Mouse (Mus musculus) kidney, adult 2 months (tissue): ENCODE data around the gene Slc6a9.

ENCODE experiments used
- CTCF ChIP-seq: fragments of 200-500 bp; conservative IDR thresholded peaks from 2 replicates; pipeline ENCODE4 v1.5.1; 2011; ENCODE audit warnings: low read depth, mild to moderate bottlenecking, control low read depth, low read length, moderate library complexity, mixed read lengths; ENCODE audit not compliant: insufficient read depth, insufficient read length
- POLR2A ChIP-seq: fragments of 200-500 bp; IDR thresholded peaks from one replicate; pipeline ENCODE4 v1.6.1; 2011; ENCODE audit warnings: low read depth, low read length, control low read depth

GRCm38 (mm10) chr4:117904761-117905160 lies 70.5 kb downstream of the Slc6a9 start:
- TF ChIP-seq POLR2A (no peak), CTCF (no peak)
